Mouse (Mus musculus): ENCODE results near the gene Mecom.

Mecom gene

GRCm38 (mm10) chr3:30010889-30011288, 536.9 kb downstream of the Mecom start:
- no peak for DNase-seq

GRCm38 (mm10) chr3:30009596-30009995, 538.2 kb downstream of the Mecom start:
- DNase-seq, result no peak

DNA sequence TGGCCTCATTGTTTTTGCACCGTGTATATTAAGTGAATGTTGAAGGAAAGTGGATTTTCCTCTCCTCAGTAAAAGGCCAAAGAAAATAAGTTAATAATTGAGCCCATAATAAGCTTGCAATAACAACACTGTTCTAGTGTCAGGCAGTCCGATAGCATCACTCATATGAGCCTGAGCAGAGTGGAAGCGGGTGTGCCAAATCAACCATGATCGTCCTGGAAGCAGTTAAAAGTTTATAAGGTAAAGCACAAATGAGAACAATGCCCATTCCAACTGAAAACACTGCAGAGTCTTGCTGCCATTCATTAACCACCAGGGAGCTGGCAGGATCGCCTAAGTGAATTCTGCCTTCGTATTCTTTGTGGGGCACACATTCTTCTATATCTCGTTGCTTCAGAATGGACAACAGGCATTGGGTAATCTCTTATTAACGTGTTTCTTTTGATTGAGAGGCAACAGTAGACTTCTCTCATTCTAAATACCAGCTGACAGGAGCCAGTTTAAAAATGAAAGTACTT, 542.9 kb downstream of the Mecom start:
- no peak for DNase-seq

GRCm38 (mm10) chr3:30000260-30000659, 547.5 kb downstream of the Mecom start:
- DNase-seq, result no peak

GRCm38 (mm10) chr3:29999035-29999434, 548.8 kb downstream of the Mecom start:
- no peak for DNase-seq

DNA sequence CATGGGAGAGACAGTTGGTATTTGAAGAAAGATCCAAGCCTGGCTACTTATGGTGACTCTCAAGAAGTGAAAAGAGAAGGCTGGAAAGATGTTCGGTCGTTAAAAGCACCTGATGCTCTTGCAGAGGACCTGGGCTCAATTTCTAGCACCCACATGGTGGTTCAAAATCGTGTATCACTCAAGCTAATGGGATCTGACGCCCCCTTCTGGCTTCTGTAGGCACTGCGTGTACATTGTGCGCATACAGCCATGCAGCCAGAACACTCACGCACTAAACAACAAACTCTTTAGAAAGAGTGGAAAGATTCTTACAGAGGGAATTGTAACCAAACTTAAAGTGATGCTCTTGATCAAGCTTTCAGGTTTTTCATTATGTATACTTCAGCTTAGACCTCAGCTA, 550.7 kb downstream of the Mecom start:
- no peak for DNase-seq

DNA sequence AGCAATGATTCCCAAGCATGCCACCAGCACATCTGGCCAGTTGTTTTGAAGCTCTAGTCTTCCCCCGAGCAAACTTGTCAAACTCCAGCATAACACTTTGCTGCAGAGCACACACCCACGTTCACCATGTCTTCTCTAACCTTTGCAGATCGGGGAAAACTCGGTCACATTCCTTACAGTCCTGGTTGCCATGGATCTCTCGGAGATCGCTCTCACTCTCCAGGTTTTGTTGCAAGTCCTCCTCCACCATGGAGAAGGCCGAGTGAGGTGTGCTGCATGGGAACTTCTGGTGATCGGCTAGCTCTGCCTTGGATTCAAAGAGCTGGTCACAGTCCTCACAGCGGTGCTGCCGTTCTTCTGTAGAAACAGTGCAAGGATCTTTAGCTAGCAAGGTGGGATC, 554.5 kb downstream of the Mecom start:
- no peak for DNase-seq

DNA sequence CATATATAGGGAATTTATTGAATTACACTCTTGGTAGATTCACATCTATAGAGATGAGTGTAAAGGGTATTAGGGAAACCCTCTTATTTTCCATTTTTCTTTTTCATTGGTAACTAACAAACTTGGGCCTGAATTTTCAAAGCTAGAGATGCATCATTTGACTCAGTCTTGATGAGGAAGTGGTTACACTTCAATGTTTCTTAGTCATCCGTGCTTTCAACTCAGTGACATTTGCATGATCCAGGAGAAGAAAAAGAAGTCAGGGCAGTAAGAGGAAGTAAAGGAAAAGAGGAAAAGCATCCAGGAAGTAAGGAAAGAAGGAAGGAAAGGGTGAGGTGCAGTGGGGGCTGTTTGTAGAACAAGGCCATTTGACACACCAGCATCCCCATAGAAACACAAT, 556.3 kb downstream of the Mecom start:
- DNase-seq, result no peak

DNA sequence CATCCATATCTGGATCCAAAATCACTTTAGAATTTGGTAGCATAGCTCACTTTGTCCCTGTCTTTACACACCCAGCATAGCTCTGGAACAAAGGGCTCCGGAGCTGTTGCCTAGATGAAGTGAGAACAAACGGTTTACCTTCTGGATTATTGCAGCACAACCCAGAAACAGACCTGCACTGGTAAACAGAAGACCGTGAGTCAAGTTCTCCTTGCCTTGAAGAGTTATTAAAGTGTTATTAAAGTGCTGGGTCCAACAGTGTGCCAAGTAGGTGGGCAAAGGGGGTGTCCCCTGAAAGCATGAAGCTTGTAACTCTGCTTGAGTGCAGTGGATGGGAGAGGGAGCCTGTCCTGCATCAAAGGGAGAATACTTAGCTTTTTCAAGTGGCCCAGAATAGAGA, 563.4 kb downstream of the Mecom start:
- no peak for DNase-seq

DNA sequence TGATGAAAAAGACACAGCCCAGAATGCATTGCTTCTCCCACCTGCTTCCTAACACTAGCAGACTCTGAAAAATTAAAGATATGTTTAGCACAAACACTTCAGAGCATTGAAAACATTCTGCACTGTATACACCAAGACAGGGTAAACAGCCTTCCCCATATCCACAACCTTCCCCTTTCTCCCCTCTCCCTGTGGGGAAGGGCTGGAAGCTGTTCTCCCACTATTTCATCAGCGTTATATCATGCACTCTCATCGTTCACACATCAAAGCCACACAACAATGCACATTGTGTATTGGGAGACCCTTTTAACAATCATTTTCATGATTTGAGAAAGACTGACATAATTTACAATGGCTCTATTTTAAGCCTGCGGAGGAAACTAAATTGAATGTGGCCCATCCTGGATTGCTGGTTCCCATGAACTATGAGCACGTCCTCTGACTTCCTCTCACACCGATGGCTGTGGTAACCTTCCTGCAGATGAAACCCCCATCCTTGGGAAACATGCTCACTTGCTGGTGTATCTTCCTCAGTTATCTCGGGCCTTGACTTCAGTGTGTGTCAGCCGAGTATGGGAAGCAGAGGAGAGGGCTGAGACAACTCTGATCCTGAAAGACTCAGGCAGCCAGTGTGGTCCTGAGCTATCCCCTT, 566.4 kb downstream of the Mecom start:
- DNase-seq, result no peak

DNA sequence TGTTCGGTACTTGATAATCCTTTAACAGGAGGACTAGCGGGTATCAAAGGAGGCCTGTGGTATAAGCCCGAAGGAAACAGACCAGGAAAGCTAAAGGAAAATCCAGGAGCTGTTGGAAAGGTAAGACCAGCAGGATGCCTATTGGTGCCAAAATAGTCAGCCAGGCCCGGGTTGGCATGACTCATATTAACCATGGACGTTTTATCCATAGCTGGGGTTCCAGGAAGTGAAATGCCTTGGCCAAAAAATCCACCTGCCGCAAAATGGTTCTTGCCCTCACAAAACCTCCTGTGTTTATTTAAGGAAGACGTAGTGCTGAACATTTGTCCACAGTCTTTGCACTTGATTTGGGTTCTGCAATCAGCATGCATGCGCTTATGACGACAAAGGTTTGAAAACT, 567.3 kb downstream of the Mecom start:
- DNase-seq, result no peak

DNA sequence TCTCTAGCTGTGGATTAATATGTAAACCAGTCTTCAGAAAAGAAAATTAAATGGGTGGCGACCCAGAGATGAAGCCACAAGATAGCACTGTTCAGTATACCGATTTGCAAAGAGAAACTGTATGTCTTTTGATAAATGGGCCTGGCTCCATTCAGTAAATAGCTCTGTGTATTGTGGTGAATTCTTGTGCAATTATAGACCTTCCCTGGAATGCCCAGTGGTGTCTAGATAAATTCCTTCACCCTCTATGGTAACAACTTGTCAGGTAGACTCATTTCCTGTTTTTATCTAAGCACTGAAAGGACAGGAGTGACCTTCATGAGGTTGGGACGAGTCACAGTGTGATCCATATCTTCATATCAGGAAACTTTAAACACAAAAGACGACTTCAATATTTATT, 571.2 kb downstream of the Mecom start:
- DNase-seq, result no peak

DNA sequence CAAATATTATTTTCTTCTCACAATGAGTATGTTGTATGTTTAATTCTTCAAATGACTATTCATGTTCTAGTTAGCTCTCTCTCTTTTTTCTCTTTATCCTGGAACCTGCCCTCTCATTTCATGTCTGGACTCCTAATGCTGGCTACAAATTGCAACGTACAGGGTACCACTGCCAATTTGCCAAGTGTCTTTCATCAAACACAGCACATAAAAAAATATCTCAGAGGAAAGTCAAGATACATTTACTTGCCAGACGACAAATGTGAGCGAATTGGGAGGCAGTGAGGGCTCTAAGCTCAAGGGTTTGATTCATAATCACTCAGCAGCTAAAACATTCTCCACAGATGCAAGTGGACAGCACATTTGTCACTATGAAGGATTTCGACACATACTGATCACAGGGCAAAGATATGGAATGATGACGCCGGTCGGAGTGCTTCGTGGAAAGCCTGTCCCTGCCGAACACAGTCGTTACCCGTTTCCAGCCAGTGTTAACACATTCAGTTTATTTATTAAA, 579.3 kb downstream of the Mecom start:
- DNase-seq, result no peak

- DNase-seq, result no peak
Measured at GRCm38 (mm10) chr3:29963953-29964352, 583.9 kb downstream of the Mecom start.

DNA sequence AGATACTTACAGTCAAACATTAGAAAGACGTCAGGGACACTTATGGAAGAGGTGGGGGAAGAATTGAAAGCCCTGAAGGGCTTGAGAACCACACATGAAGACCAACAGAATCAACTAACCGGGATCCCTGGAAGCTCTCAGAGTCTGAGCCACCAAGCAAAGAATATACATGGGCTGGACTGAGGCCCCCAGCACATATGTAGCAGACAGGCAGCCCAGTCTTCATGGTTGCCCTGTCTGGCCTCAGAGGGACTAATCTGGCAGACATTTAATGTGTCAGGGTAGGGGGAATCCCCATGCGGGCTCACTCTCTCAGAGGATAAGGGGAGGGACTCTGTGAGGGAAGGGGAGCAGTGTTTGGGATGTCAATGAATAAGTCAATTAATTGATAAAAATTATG, 584.4 kb downstream of the Mecom start:
- DNase-seq, result no peak

DNA sequence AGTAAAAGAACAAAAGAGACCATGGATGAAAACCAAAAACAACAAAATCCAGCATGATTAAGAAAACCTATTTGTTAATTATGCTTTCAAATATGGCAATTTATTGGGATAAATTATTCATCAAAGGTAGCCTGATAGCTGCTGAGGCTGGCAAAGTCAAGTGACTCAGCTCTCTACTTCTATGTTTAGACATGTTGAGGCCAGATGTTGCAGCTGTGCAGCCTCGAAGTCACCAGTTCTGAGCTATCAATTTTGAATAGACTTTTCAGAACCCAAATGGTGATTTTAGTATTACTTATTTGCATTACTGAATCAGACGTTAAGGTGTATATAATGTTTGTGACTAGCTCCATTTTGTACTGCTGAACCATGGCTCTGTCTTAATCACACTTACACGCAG, 588.8 kb downstream of the Mecom start:
- no peak for DNase-seq

- DNase-seq, result no peak
Measured at GRCm38 (mm10) chr3:29957365-29958236, 590.2 kb downstream of the Mecom start.

DNA sequence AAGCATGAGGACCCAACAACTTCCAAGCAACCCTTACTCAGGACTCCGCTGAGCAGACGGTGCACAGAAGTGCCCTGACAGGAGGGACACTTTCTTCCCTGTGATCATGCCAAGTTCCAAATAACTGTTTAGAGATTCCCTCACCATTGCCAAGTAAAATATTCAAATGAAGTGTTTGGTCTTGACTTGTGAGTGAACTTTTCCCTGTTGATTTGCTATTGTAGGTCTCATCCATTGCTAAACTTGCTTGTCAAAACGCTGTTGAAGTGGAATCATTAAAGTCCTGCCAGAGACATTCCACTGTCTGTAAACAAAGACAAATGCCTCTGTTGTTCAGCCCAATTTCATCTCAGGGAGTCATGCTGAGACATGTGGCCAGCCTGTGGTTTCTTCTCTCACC, 594.5 kb downstream of the Mecom start:
- DNase-seq, result no peak

DNA sequence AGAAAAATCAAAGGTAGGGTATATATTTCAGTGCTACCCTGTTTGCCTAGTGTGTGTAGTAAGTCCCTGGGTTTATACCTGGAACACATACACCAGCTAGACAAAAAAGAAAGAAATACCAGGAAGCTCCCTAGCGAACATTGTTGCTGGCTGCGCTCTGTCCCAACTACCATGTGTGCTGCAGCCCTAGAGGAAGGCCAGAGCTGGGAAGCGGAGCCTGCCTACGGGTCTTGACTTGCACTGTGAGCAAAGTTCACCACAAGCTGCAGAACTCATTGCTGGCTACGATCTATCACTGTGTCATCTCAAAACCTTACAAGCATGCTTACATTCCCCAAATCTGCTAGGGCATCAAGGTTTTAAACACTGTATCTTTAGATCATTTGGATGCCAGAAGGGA, 597.0 kb downstream of the Mecom start:
- DNase-seq, result no peak

DNA sequence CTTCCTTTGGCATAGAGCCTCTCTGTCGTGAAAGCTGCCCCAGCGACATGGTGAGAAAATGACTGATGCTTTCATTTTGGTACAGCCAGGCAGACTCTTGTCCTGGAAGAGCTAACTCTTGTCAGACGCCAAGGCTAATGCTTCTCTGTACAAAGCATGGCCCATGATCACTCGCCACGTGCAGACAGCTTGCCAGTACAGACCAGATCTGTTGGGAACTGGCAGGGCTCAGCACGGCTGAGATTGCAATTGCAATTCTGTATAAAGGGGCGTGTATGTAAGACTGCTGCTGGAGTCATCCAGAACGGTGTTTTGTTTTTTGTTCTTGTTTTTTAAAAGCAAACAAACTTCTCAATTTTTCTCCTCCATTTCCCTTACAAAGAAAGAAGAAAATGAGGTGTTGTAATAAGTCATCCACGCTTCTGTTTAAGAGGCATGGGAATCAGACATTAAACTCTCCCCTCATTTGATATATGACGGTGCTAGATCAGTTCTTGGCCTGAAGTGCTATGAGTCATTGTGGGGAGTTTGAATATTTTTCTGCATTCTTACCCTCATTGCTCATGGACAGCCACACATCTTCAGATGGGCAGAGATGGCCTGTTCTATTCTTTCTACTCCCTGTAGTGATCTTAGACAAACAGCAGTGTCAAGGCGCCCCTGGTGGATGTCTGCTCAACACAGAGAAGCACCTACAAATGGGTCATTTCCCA, 644.1 kb downstream of the Mecom start:
- no peak for DNase-seq

All from kidney, adult 18-20 months (tissue).